Mouse (Mus musculus) stomach, postnatal 0 days (tissue): ENCODE results near the gene Cdh20.

ENCODE experiments used
- CTCF ChIP-seq: IDR thresholded peaks from 2 replicates; pipeline ENCODE4 v1.5.1; 2016; ENCODE audit warnings: antibody characterized with exemption, low read depth, mild to moderate bottlenecking, moderate library complexity
- EP300 ChIP-seq: optimal IDR thresholded peaks from 2 replicates; pipeline ENCODE3; 2016; ENCODE audit warnings: antibody characterized with exemption

- no peak for TF ChIP-seq CTCF
- TF ChIP-seq EP300, result no peak
Measured at GRCm38 (mm10) chr1:104877384-104877783, 109.1 kb downstream of the Cdh20 start.
